Mouse (Mus musculus) spleen, adult 2 months (tissue): ENCODE measurements around the gene Lor.

Source experiments
- CTCF ChIP-seq: fragments of 200-500 bp; IDR thresholded peaks from 2 replicates; pipeline ENCODE4 v1.5.1; 2011; ENCODE audit warnings: mild to moderate bottlenecking, inconsistent platforms; ENCODE audit not compliant: insufficient read depth, insufficient read length, insufficient replicate concordance; ENCODE audit errors: extremely low read depth
- POLR2A ChIP-seq: fragments of 200-500 bp; IDR thresholded peaks from 2 replicates; pipeline ENCODE4 v1.6.1; 2011; ENCODE audit warnings: low read depth, low read length, inconsistent platforms

DNA sequence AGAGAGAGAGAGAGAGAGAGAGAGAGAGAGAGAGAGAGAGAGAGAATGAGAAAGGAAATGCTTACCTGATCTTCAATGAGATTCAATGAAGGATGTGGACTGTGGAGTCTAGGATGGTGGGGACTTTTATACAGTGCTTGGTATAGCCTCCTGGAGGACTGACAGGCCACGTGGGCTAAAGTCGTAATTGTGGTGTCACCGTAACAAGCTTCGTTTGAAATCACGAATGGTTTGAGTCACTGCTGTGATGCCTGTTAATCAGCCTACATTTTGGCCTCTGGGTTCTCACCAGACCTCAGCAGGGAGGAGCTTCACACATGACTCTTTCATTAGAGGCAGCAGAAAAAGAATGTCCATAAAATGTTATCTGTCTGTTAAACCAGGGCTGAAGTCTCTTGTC is 40.9 kb upstream of the Lor start, which contains the start of gene Prr9:
- no peak for TF ChIP-seq CTCF
- no peak for TF ChIP-seq POLR2A
